Mouse (Mus musculus): ENCODE measurements around the gene Tubg1.

- no peak for TF ChIP-seq CTCF (IDR thresholded peaks at IDR 0.05; ENCODE audit: low read depth, low read length)
- no peak for TF ChIP-seq POLR2A (IDR thresholded peaks at IDR 0.05; ENCODE audit: borderline replicate concordance, low read depth, low read length)
Measured at GRCm38 (mm10) chr11:101171721-101172433, 52.1 kb downstream of the Tubg1 start.
